Mouse (Mus musculus): ENCODE measurements around the gene Gatad2b. TPM values are rescaled to one million over a fixed set of nuclear protein-coding genes. Genes with fewer than 3 reads are reported as not detected.
"Not testable (repeated sequence)": the region's sequence is repeated elsewhere in the genome, so short reads cannot be mapped to it uniquely, and the experiment has no call there.

Gatad2b gene
- total RNA-seq, 2 experiments from 2014 or later, result 47.2 to 65.5 TPM

DNA sequence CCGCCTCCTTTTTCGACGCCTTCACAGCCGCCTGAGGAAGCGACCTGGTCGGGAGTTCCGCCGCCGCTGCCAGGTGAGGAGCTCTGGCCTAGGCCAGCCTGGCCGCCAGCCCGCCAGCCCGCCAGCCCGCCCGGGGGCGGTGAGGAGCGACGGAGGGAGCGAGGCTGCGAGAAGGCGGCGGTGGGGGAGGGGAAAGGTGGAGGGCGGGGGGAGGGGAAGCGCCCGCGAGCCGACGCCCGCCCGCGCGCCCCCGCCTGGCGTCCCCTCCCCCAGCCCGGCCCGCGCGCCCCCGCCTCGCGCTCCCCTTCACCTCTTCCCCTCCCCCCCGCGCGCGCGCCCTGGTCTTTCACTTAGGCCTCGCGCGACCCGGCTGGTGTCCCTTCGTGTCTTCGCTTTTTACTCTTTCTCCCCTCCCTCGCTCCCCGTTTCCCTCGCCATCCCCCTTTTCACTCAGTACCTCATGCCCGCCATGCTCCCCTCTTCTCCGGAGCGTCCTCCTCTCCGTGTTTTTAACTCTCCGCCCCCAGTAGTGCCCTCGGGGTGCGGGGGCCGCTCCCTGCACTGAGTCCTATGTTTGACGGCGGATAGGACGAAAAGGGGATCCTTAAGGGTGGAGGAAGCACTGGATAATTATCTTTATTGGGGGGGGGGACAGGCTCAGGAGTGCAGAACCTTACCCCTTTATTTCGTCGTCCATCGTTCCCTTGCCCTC, 530 bp downstream of the Gatad2b start:
- ATAC-seq (replicated peaks; ENCODE audit: low FRiP score, poor library complexity, severe bottlenecking), result peak; percentile 31; the same call in 1 of the 2 replicates

DNA sequence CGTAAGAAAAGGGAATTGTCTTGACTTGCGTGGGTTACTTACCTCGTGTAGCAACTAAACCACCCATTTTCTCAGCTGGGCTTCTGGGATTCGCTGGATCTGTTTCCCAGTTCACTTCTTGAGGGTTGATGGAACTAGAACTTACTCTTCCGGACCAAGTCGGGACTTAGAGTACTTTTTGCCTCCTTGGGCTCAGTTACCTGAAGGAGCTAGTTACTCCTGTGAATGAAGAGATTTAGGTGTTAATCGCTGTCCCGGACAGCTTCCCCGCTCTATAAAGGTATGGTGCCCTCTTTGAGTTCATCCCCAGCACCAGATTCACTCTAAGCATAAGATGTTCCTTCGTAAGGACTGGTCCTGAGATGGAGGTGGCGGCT, 1.1 kb downstream of the Gatad2b start:
- no peak for ATAC-seq (replicated peaks; ENCODE audit: low FRiP score, poor library complexity, severe bottlenecking)

DNA sequence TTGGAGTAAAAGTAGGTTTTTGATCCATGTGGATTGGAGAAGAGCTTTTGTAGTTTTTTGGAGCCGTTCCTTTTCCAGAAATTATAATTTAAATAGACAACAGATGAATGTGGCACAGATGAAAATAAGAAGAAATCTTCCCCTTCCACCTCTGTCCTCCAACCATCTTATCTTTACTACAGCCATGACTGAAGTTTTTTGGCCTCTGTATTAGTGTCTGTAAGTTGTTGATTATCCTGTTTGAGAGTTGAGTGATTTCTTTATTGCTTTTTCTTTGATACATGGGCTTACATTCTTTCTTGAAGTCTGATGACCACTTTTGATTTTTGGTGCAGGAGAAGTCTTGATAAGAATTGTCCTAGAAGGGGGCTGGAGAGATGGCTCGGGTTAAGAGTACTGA, 1.7 kb downstream of the Gatad2b start:
- no peak for ATAC-seq (replicated peaks; ENCODE audit: low FRiP score, poor library complexity, severe bottlenecking)

DNA sequence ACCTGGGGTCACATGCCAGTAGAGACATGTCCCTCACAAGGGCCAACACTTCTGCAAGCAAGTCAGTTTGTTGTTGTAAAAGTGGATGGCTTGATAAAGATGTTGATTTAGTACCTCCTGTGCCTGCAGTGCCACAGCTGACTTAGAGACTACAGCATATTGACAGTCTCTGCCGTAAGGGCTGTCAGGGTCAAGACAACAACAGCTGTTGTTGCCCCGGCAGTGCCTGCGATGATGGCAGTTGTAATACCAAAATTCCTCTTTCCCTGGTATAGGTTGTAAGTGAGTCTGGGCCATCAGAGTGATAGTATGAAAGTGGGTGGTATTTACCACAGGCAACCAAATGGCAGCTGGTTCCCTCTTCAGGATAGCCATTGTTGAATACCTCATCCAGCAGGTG, 12.8 kb downstream of the Gatad2b start:
- ATAC-seq (replicated peaks; ENCODE audit: low FRiP score, poor library complexity, severe bottlenecking), result no peak

DNA sequence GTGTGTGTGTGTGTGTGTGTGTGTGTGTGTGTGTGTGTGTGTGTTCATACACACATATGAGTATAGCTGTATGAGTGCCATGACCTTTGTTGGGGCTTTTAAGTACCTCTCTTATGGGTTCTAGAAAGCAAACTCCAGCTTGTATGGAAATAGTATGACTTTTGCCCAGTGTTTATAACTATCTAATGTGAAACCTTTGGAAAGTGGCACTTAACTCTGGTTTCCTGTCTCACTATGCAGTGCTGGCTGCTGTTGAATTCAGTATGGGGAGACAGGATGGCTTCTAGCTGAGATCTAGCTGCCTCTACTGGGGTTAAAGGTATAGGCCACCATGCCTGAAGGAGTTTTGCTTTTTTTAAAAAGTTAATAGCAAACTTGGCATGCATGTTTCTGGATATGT, 16.6 kb downstream of the Gatad2b start:
- no peak for ATAC-seq (replicated peaks; ENCODE audit: low FRiP score, poor library complexity, severe bottlenecking)

DNA sequence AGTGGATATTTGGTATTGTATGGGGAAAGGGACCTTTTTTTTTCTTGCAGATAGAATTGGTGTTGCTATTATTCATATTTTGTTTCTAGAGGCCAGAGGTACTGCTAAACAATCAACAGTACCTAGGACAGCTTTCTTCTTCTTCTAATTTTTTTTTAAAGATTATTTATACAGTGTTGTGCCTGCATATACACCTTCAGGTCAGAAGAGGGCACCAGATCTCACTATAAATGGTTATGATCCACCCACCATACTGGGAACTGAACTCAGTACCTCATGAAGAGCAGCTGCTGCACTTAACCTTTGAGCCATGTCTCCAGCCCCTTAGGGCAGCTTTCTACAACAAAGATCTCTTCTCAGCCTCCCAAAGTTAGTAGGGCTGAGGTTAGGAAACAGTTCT, 20.4 kb downstream of the Gatad2b start:
- ATAC-seq (replicated peaks; ENCODE audit: low FRiP score, poor library complexity, severe bottlenecking), result peak; percentile 80

DNA sequence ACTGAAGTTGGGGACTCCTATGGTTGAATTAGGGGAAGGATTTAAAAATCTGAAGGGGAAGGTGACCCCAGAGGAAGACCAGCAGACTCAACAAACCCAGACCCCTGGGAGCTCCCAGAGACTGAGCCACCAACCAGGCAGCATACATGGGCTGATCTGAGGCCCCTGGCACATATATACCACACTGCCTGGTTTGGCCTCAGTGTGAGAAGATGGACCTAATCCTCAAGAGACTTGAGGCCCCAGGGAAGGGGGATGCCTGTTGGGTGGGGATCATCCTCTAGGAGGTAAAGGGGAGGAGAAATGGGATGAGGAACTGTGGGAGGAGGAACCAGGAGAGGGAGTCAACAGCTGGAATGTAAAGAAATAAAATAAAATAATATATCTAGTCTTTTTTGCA, 21.3 kb downstream of the Gatad2b start:
- ATAC-seq (replicated peaks; ENCODE audit: low FRiP score, poor library complexity, severe bottlenecking), result no peak

DNA sequence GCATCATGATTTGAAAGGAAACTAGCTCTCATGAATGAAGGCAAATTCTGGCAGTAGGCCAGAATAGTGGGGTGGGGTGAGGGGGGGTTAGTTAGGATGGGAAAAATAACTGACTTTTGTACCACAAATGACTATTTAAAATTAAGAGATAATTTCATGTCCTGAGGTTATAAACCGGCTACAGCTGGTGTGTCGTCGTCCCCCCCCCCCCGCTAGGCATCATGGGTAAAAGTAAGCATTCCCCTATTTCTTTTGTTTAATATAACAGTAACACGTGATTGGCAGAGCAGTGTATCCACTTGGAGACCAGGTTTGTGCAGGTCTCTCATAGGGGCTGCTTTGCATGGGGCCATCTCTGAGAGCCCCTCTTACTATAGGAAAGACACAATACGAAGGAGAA, 29.3 kb downstream of the Gatad2b start:
- ATAC-seq (replicated peaks; ENCODE audit: low FRiP score, poor library complexity, severe bottlenecking), result no peak

DNA sequence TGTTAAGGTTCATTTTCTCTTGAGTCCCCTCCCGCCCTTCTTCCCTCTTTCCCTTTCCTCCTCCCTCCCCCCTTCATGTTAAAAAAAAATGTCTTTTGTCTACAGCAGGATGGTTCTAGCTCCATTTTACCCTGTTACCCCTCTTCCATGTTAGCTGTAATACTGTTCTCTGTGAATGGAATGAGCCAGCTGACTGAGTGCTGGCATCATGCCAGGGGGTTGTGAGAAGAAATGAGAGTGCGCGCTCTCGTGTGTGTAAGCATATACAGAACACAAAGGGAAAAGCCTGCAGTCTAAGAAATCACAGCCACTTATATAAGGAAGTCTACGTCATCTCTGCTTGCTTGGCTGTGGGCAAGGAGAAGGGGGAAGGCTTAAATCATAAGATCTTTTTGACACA, 30.1 kb downstream of the Gatad2b start:
- ATAC-seq (replicated peaks; ENCODE audit: low FRiP score, poor library complexity, severe bottlenecking), result no peak

DNA sequence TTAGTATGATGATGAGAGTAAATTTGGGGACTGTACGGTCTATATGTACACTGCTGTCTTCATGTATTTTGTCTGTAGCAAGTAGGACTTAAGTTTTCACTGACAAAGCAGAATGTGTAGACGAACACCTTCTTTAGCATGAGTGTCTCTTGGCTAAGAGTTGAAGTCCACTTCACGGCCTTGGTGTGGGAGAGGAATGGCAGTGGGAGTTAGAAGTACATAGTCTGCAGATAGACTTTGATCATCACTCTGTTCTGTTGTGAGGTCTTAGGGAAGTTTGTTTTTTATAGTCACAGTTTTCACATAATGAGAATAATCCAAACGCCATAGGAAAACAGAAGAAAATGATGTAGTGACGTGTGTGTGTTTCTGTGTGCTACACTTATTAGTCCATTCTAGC, 39.5 kb downstream of the Gatad2b start:
- ATAC-seq (replicated peaks; ENCODE audit: low FRiP score, poor library complexity, severe bottlenecking), result no peak

DNA sequence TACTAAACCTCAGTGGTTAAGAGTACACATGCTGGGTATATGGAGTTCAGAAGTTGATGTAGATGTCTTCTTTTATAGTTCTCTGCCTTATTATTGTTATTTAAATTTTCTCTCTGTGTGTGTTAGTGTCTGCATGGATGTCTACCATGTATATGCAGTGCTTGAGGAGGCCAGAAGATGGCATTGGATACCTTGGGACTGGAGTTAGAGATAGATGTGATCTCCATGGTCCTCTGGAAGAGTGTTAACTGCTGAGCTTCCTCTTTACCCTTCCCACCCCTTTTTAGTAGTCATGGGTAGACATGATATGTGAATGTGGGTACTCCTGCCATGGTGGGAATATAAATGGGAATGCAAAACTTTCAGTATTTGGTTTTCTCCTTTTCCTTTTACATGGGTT, 42.5 kb downstream of the Gatad2b start:
- no peak for ATAC-seq (replicated peaks; ENCODE audit: low FRiP score, poor library complexity, severe bottlenecking)

DNA sequence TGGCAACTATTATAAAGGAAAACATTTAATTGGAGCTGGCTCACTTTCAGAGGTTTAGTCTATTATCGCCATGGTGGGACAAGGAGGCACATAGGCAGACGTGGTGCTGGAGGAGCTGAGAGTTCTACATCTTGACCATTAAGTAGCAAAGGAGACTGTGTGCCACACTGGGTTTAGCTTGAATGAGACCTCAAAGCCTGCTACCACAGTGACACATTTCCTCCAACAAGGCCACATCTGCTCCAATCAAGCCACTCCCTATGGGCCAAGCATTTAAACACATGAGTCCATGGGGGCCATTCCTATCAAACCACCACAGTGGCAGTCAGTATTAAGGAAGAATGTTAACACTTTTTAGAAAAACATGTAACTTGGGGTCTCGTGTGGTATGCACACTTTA, 45.2 kb downstream of the Gatad2b start:
- ATAC-seq (replicated peaks; ENCODE audit: low FRiP score, poor library complexity, severe bottlenecking), result no peak

DNA sequence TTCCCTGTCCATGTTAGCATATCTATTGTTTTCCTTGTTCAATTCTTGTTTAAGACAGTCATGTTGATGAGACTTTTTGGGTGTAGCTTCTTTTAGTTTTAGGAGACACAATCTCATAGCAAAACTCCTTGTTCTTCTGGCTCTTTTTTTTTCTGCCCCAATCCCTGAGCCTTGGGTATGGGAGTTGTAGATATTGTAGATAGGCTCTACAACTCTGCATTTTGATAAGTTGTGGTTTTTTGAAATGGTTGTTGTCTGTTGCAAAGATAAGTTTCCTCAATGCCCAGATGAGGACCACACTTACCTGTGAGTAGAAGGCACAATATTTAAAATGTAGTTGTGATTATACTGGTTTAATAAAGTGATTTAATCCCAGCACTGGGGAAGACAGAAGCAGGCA, 47.2 kb downstream of the Gatad2b start:
- no peak for ATAC-seq (replicated peaks; ENCODE audit: low FRiP score, poor library complexity, severe bottlenecking)

DNA sequence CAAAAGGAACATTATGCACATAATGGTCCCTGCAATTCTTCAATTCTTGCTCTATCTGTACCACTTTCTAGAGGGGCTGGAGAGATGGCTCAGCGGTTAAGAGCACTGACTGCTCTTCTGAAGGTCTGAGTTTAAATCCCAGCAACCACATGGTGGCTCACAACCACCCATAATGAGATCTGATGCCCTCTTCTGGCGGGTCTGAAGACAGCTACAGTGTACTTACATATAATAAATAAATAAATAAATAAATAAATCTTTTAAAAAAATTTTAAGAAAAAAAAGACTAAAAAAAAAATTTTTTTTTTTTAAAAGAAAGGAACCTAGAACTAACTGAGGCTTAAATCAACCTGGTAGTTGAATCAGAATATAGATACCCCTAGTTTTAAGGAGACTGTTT, 49.9 kb downstream of the Gatad2b start:
- not testable (repeated sequence) for ATAC-seq (replicated peaks; ENCODE audit: low FRiP score, poor library complexity, severe bottlenecking)

DNA sequence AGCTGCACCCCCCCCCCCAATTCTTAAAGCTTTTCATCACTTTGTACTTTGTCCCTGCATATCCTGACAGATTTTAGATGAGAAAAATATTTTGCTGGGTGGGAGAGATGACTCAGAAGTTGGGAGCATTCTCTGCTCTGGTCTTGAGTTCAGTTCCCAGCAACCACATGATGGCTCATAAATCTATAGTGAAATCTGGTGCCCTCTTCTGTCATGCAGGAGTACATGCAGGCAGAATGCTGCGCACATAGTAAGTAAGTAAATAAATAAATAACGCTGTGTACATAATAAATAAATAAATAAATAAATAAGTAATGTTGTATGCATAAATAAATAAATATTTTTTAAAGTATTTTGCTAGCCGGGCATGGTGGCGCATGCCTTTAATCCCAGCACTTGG, 54.9 kb downstream of the Gatad2b start:
- ATAC-seq (replicated peaks; ENCODE audit: low FRiP score, poor library complexity, severe bottlenecking), result no peak

DNA sequence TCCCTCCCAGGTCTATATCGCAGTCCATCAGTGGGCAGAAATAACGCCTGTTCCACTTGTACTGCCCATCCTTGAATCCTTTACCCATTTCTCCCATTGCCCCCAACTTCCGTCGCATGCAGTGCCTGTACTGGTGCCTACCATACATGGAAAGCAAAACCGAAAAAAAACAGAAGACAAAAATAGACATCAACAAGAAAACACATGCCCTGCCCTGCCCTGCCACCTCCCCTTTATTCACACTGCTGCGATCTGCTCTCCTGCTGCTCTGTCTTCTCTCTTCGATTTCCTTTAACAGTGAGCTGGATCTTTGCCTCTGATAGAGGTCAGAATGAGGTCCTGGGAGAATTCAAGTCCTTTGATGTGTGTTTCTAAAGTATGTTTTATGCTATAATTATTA, 65.0 kb downstream of the Gatad2b start:
- ATAC-seq (replicated peaks; ENCODE audit: low FRiP score, poor library complexity, severe bottlenecking), result no peak

DNA sequence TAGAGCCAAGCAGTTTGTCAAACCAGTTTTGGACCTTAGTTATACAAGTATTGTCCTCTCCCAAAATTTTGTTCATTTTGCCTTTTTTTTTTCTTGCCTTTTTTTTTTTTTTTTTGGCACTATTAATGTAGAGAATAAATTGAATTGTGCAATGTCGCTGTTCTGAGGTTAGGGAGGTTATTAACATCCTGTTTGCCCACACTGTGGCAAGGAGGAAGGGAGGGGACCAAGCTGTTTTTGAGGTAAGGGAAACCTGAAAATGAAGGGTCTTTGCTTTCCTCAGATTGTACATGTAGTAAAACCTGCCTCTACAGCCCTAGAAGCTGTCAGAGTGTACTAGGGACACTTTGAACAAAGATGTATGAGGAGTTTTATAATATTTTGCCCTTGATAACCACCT, 66.3 kb downstream of the Gatad2b start:
- no peak for ATAC-seq (replicated peaks; ENCODE audit: low FRiP score, poor library complexity, severe bottlenecking)

DNA sequence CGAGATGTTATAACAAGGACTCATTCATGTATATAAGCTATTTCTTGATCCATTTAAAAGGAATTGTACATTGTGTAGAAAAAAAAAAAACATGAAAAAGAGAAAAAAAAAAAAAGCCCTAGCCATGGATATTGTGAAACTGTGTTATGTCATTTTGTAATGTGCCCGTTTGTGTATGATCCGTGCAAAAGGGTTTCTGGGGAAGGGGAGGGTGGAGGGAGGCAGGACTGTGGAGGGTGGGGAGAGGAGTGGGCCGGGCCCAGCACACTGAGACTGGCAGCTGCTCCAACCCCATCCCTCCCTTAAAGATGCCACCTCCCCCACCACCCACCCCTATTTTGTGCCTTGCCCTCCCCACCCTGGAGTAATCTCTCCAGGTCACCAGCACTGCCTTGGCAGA, 68.5 kb downstream of the Gatad2b start:
- no peak for ATAC-seq (replicated peaks; ENCODE audit: low FRiP score, poor library complexity, severe bottlenecking)

DNA sequence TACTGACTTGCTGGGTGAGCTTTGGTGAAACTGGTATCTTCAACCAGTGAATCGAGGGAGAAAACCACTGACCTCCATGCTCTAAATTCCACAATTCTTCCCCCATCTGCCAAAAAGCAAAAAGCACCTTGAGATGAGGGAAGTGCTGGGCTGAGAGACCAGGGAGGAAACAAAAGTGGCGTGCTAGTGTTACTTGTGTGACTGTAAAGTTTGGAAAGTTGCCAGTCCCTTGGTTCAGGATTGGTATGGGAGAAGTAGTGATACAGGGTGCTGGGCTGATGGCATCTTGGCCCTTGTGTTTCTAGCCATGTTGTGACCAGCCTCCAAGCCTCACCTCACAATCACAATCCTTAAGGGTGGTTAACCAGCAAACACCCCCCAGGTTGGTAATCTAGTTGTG, 69.4 kb downstream of the Gatad2b start:
- no peak for ATAC-seq (replicated peaks; ENCODE audit: low FRiP score, poor library complexity, severe bottlenecking)

DNA sequence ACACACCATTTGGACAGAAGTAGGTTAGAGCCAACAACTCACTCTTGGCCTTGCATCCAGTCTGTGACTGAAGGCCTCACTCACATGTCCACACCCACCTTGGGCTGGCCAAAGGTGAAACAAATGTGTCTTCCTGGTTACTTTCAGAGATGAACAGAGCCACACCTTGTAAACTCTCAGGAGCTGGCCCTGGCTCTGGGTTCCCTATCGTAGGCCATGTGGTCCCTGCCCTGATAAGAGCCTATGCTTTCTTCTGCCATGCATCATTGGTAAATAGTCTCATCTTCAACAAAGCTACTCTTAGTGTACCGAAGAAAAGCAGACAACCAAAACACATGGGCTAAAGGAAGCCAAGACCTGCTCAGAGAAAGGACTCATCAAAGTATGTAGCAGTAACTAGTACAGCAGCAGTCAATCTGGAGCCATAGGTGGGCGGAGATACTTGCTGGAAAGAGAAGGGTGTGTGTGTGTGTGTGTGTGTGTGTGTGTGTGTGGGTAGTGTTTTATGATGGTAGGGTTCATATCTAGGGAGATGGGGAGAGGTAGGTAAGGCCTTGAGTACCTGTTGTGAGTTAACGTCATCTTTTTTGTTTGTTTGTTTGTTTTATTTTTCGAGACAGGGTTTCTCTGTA, 74.1 kb downstream of the Gatad2b start:
- no peak for ATAC-seq (replicated peaks; ENCODE audit: low FRiP score, poor library complexity, severe bottlenecking)

DNA sequence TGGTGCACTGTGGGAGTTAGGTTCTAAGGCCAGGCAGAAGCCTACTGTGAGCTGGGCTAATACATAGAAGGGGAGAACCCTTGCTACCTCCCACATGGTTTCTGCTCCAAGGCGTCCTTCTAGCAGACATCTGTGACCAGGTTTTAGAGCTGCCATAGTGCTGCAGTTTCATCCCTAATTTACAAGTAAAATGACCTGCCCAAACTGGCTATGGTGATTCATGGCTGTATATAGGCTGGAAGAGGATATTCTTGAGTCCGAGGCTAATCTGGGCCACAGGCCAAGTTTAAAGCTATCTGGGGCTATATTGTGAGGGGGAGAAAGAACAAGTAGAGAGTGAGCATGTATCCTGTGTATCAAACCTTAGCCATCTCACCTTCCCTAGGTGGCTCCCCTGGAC, 76.1 kb downstream of the Gatad2b start:
- no peak for ATAC-seq (replicated peaks; ENCODE audit: low FRiP score, poor library complexity, severe bottlenecking)

DNA sequence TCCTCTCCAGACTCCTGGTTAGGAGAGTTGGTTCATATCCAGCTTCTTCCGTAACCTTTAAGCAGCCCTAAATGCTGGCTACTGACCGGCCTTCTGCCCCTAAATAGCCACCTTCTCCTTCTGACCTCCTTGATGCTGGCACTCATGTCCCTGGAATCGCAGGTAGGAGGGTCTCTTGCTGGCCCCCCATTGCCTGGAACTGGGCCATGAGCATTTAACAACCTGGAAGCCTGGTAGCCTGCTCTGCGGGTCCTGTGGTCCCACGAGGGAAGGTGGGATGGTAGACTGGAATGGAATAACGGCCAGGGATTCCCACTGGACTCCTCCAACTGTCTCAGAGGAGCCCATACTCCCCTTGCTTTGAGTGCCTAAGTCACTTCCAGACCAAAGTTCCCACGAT, 78.9 kb downstream of the Gatad2b start:
- ATAC-seq (replicated peaks; ENCODE audit: low FRiP score, poor library complexity, severe bottlenecking), result no peak

All from erythroblast, adult 5-6 weeks (primary cell).